Mouse (Mus musculus) stomach, embryonic 16.5 days (tissue): ENCODE data around the gene Galnt6. TPM values are rescaled to one million over a fixed set of nuclear protein-coding genes. Genes with fewer than 3 reads are reported as not detected.
"Not testable (repeated sequence)": the region's sequence is repeated elsewhere in the genome, so short reads cannot be mapped to it uniquely, and the experiment has no call there.

Experiments
- ATAC-seq: fragments of 200-750 bp; cut with Nextera tagmentation; 2 replicates; pipeline ENCODE4 v1.8.0; 2017; ENCODE audit warnings: moderate number of reproducible peaks, moderate TSS enrichment; ENCODE audit not compliant: insufficient read depth, low FRiP score
- H3K27ac ChIP-seq: fragments of 300-500 bp; sonication (generic); 2 replicates; pipeline ENCODE4 v1.5.1; 2014; ENCODE audit warnings: low read length
- H3K27me3 ChIP-seq: fragments of 300-500 bp; sonication (generic); 2 replicates; pipeline ENCODE4 v1.6.1; 2014; ENCODE audit warnings: low read length, control low read depth, mixed read lengths; ENCODE audit not compliant: control insufficient read depth, insufficient read depth
- H3K36me3 ChIP-seq: fragments of 300-500 bp; sonication (generic); 2 replicates; pipeline ENCODE4 v1.6.1; 2014; ENCODE audit warnings: low read length; ENCODE audit not compliant: control insufficient read depth, insufficient read depth
- H3K4me1 ChIP-seq: fragments of 300-500 bp; sonication (generic); 2 replicates; pipeline ENCODE4 v1.6.1; 2014; ENCODE audit warnings: low read length, control low read depth, mixed read lengths; ENCODE audit not compliant: control insufficient read depth, insufficient read depth
- H3K4me2 ChIP-seq: fragments of 300-500 bp; sonication (generic); 2 replicates; pipeline ENCODE4 v1.6.1; 2014; ENCODE audit warnings: low read depth, low read length, mixed read lengths
- H3K4me3 ChIP-seq: fragments of 300-500 bp; sonication (generic); replicated peaks from 2 replicates; pipeline ENCODE4 v1.5.1; 2014; ENCODE audit warnings: mild to moderate bottlenecking, low read length
- H3K9ac ChIP-seq: fragments of 300-500 bp; sonication (generic); 2 replicates; pipeline ENCODE4 v1.6.1; 2014; ENCODE audit warnings: low read length
- H3K9me3 ChIP-seq: fragments of 300-500 bp; sonication (generic); replicated peaks from 2 replicates; pipeline ENCODE4 v1.6.1; 2016; ENCODE audit warnings: low read length, control low read depth; ENCODE audit not compliant: control insufficient read depth
- WGBS: fragments of 180-500 bp; shearing (Covaris S2); extraction: QIAGEN DNeasy Blood & Tissue Kit; methylation state at CpG from one replicate; pipeline ENCODE4 v1.1.7; 2014; 5-methylcytosine and 5-hydroxymethylcytosine counted together
- polyA plus RNA-seq: library from polyadenylated mRNA; unstranded; fragments of >200 nt; fragmentation: Nextera tagmentation; extraction: Ambion mirVana; gene quantifications from 2 replicates; pipeline ENCODE4 v1.2.1, GENCODE M21; 2015

The Galnt6 gene
- polyA plus RNA-seq: 6.9 and 8.7 TPM in 2 replicates

DNA sequence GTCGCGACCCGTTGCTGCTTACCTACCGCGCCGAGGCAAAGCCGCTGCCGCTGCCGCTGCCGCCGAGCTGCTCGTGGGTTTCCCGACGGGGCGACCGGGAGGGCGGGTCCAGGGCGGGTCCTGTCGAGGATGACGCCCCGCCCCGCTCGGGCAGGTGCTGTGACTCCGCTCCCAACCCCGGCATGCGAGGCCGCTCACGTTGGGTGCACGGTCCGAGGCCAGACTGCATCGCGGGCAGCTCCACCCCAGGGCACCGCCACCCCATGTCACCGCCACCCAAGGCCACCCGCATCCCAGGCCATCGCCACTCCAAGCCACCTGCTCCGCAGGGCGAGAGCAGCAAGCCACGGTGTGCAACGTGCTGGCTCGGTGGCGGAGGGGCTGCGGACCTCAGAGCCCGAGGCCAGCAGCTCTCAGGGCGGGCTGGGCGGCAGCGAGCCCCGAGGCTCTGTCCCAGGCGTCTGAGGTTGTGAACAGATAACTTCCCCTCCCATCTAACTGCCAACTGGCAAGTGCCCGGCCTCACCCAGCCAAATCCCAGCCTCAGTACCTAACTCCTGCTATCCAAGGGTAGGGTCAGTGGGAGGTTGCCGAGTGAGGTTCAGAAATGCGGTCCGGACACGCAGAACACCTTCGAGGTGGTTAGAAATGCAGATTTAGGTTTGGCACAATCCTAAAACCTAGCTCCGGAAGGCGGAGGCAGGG is at the start of gene Galnt6:
Gene Galnt6 (minus strand): TSS at position 96 of the 705 bp plus-strand sequence.
- H3K4me2 ChIP-seq: peak within 1 kb of the TSS; percentile 58
- no peaks in the 10 kb centered on the region for H3K36me3 ChIP-seq
- peak within 1 kb of the TSS; percentile 50; the same call in 1 of the 2 replicates for H3K9ac ChIP-seq
- no peaks in the 10 kb centered on the region; the same call in 1 of the 2 replicates for H3K4me1 ChIP-seq
- WGBS: 10% methylated on average over 38 of the region's 57 CpGs
- H3K9me3 ChIP-seq: no peaks in the 10 kb centered on the region
- H3K27ac ChIP-seq: no peak within 1 kb of the TSS
- ATAC-seq: peak; percentile 70
- H3K4me3 ChIP-seq: peak within 1 kb of the TSS; percentile 40
- H3K27me3 ChIP-seq: peaks cover 31% of the 10 kb centered on the region

DNA sequence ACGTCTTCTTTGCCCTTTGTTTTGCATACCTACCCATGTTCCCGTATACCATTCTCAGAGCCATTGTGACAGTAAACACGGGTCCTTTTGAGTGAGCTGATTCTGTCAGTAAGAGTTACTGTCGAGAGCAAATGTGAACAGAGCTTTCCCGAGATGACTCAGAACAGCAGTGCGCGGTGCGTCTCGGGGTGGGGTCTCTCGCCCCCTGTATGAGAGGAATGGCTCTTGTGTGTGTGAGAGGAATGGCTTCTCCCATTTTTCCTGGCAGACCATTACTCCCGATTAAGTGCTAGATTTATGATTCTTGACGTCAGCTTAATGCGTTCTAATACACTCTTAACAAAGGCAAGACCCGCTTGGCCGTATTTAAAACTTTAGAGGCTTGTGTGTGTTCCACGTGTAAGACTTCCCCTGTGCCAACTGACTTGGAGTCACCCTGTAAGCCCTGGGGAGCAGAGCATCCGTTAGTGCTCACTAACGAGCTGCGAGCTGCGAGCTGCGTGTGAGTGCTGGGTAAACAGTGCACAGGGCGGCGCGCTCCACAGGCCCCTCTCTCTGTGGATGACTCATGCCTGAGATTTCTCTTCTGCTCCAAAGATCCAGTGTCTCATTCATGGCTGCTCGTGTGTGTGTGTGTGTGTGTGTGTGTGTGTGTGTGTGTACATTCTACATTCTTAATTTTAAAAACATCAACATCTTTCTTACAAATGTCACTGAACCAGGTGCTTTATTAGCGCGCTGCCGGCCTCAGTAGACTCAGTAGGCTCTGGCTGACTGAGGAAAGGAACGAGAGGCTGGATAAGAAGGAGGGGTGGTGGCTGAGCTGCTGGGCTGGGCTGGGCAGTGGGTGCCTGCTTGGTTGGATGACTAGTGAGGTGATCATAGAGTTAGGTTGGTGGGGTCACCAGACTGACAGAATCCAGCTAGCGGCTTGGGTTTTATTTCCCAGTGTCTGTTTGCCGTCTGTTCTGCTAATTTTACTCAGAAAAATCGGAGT is 48.1 kb upstream of the Galnt6 start:
- Histone ChIP-seq H3K9ac (no peak overlapping the region), H3K36me3 (no peaks in the 10 kb centered on the region), H3K27me3 (no peaks in the 10 kb centered on the region), H3K4me1 (peaks cover 36% of the 10 kb centered on the region), H3K4me2 (peak overlapping the region; percentile 39), H3K4me3 (0 out of 2 replicates have a peak overlapping the region, but pooled peaks have one; percentile 3), H3K27ac (peak overlapping the region; percentile 72), H3K9me3 (no peaks in the 10 kb centered on the region)
- ATAC-seq: peak; percentile 90
- WGBS: 27% methylated on average over 32 of the region's 32 CpGs

DNA sequence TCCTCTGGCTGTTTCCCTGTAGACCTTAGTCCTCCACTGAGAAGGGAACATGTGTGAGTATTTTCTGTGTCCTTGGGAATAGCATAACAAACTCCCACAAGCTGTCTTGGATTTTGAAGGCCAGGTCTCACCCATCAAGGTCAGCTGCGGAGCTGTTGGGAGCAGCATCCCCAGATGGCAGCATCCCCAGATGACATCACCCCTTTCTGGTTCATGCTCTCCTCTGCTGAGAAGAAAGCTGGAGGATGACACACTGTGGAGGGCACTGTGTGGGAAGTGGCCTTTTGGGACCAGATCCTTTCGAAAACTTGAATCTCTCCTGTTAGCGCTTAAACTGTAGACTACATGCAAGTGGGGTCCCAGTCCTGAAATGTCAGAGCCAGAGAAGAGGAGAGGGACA is 47.2 kb upstream of the Galnt6 start:
- H3K9me3 ChIP-seq: no peaks in the 10 kb centered on the region
- 84% methylated on average over 3 of the region's 3 CpGs for WGBS
- H3K4me2 ChIP-seq: no peak overlapping the region
- no peak overlapping the region for H3K4me3 ChIP-seq
- H3K4me1 ChIP-seq: peaks cover 36% of the 10 kb centered on the region
- no peaks in the 10 kb centered on the region for H3K27me3 ChIP-seq
- ATAC-seq: no peak
- H3K9ac ChIP-seq: no peak overlapping the region; the same call in 1 of the 2 replicates
- peak overlapping the region; percentile 48; the same call in 1 of the 2 replicates for H3K27ac ChIP-seq
- H3K36me3 ChIP-seq: no peaks in the 10 kb centered on the region

DNA sequence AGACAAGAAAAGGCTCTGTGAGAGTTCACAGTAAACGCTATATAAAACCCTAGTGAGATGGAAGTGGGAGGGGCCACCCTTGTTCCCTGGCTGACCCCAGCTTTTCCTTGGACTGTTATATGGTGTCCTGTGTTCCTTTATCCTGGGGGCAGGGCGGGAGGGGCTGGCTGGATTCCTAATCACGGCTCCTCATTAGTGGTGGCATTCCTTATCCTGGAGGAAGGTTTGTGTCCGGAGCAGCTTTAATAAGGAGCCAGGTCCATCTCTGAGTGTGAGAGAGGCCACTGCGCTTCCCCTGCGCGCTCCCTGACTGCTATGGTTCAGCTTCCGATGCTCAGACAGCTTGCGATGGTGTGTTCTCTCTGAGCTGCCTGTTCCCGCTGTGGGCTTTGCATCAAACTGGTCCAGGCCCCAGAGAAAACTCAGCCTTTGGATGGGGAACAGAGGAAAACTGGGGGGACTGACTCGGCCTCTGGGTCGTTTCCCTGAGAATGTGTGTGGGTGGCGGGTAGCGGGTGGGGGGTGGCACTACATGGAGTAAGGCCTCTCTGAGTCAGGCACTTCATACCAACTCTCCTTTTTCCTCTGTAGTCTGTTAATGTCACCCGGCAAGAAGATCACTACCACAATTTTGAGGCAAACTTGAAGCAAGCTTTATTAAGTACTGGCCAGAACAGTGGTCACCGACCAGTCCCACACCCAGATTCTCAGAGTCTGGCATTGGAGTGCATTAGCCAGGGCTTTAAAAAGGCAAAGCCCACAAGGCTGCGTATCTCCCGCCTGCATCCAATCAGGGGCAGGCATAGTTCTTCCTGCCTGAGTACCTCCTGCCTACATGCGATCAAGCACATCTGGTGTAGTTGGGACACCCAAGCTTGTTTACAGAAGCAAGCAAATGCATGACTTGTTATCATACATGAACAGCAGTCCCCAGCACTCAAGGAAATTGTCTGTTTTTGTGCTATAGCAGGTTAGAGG is 46.3 kb upstream of the Galnt6 start:
- no peak overlapping the region for H3K4me3 ChIP-seq
- no peaks in the 10 kb centered on the region for H3K9me3 ChIP-seq
- peak overlapping the region; percentile 48 for H3K27ac ChIP-seq
- 52% methylated on average over 19 of the region's 19 CpGs for WGBS
- no peaks in the 10 kb centered on the region for H3K36me3 ChIP-seq
- ATAC-seq: no peak
- H3K27me3 ChIP-seq: no peaks in the 10 kb centered on the region
- H3K4me1 ChIP-seq: peaks cover 35% of the 10 kb centered on the region
- H3K4me2 ChIP-seq: no peak overlapping the region
- no peak overlapping the region; the same call in 1 of the 2 replicates for H3K9ac ChIP-seq

DNA sequence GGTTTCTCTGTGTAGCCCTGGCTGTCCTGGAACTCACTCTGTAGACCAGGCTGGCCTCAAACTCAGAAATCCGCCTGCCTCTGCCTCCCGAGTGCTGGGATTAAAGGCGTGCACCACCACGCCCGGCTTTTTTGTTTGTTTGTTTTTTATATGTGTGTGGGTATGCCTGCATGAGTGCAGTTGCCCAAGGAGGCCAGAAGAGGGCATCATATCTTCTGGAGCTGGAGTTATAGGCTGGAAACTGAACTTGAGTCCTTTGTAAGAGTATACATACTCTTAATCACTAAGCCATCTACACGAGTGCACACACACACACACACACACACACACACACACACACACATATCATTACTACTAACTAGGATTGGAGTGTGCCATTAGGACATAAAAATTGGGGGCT is 44.7 kb upstream of the Galnt6 start:
- not testable (repeated sequence) for H3K36me3 ChIP-seq, H3K9ac ChIP-seq, H3K27ac ChIP-seq, H3K27me3 ChIP-seq, ATAC-seq, H3K9me3 ChIP-seq, H3K4me3 ChIP-seq, H3K4me2 ChIP-seq
- WGBS: 96% methylated on average over 6 of the region's 6 CpGs
- H3K4me1 ChIP-seq: peaks cover 28% of the 10 kb centered on the region

DNA sequence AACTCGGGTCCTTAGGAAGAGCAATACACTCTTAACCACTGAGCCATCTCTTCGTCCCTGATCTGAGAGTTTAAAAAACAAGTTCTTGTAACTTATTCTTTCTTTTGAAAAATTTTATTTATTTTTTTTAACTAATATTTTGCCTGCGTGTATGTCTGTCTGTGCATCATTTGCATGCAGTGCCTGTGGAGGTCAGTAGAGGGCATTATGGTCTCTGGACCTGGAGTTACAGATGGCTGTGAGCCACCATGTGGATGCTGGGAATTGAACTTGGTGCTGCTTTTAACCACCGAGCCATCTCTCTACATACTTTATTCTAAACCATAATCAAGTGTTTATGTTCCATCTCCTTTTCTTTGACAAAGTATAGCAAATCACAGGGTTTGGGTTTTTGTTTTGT is 43.5 kb upstream of the Galnt6 start:
- no peak overlapping the region for H3K4me2 ChIP-seq
- no peaks in the 10 kb centered on the region for H3K9me3 ChIP-seq
- ATAC-seq: no peak
- H3K36me3 ChIP-seq: no peaks in the 10 kb centered on the region
- H3K9ac ChIP-seq: no peak overlapping the region
- peaks cover 23% of the 10 kb centered on the region for H3K4me1 ChIP-seq
- no peak overlapping the region for H3K27ac ChIP-seq
- no peaks in the 10 kb centered on the region for H3K27me3 ChIP-seq
- WGBS: 91% methylated on average over 4 of the region's 4 CpGs
- no peak overlapping the region for H3K4me3 ChIP-seq

DNA sequence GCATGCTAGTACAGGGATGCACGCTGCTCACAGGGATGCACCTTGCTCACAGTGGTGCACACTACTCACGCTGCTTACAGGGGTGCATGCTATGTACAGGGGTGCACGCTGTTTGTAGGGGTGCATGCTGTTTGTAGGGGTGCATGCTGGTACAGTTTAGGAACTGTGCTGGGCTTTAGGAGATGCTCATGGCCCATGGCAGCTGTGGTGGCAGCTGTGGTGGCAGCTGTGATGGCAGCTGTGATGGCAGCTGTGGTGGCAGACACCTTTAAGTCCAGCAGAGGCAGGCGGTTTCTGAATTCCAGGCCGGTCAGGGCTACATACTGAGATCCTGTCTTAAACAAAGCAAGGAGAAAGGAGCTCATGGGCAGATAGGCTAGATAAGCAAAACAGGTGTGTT is 41.2 kb upstream of the Galnt6 start:
- no peak overlapping the region for H3K4me2 ChIP-seq
- no peak overlapping the region for H3K27ac ChIP-seq
- no peak for ATAC-seq
- no peaks in the 10 kb centered on the region for H3K27me3 ChIP-seq
- H3K4me1 ChIP-seq: peaks cover 4% of the 10 kb centered on the region; the same call in 1 of the 2 replicates
- 93% methylated on average over 5 of the region's 5 CpGs for WGBS
- H3K36me3 ChIP-seq: no peaks in the 10 kb centered on the region
- no peaks in the 10 kb centered on the region for H3K9me3 ChIP-seq
- H3K9ac ChIP-seq: no peak overlapping the region
- no peak overlapping the region for H3K4me3 ChIP-seq

DNA sequence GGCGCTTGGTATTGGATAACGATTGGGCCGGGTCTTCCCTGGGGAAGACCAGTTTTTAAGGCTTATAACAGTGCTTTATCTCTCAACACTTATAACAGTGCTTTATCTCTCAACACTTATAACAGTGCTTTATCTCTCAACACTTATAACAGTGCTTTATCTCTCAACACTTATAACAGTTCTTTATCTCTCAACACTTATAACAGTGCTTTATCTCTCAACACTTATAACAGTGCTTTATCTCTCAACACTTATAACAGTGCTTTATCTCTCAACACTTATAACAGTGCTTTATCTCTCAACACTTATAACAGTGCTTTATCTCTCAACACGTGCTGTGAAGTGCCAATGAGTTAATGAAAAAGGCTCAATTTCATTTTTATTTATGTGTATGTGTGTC is 39.8 kb upstream of the Galnt6 start:
- 80% methylated on average over 4 of the region's 4 CpGs for WGBS
- not testable (repeated sequence) for H3K9me3 ChIP-seq, H3K27ac ChIP-seq, H3K4me3 ChIP-seq, H3K9ac ChIP-seq, H3K27me3 ChIP-seq, ATAC-seq, H3K36me3 ChIP-seq, H3K4me1 ChIP-seq, H3K4me2 ChIP-seq
